Mouse (Mus musculus): ENCODE data around the gene Gm28043. TPM values are rescaled to one million over a fixed set of nuclear protein-coding genes. Genes with fewer than 3 reads are reported as not detected.
A peak's percentile ranks its signal among the peaks of the same experiment; 100 is the strongest.

Gm28043 gene
- polyA plus RNA-seq, 1 experiment from 2014 or later: 1.6 TPM

DNA sequence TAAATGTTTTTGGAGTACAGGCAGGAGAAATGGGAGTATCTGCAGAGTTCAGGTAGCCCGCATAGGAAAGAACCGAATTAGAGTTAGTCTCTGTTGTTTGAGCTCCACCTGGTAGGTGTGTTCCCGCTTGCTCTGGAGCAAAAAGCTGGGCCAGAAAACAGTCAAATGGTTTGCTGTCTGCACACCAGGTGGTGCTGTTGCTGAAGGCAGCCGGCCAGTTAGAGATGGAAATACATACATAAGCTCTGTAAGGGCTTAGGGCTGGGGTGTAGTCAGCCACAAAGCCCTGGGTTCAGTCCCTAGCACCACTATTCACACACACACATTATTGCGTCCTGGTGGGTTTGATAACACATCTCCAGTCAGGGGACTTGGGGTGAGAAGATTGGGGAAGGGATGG lies 21.4 kb downstream of the Gm28043 start:
- Histone ChIP-seq H3K4me2 (ENCODE audit: low read length) (no peak overlapping the region), H3K27me3 (ENCODE audit: control insufficient read depth, insufficient read depth, low read depth, low read length) (no peaks in the 10 kb centered on the region), H3K4me3 (ENCODE audit: low read depth, low read length) (no peak overlapping the region), H3K9me3 (replicated peaks; ENCODE audit: control insufficient read depth, low read length, poor library complexity, severe bottlenecking) (no peaks in the 10 kb centered on the region), H3K27ac (ENCODE audit: low read length) (no peak overlapping the region), H3K9ac (ENCODE audit: low read depth, low read length) (no peak overlapping the region), H3K36me3 (ENCODE audit: control insufficient read depth, insufficient read depth, low read length) (peaks cover 34% of the 10 kb centered on the region), H3K4me1 (ENCODE audit: control insufficient read depth, insufficient read depth, low read length) (no peaks in the 10 kb centered on the region)
- ATAC-seq: no peak
- WGBS: 73% methylated on average over 5 of the region's 5 CpGs

DNA sequence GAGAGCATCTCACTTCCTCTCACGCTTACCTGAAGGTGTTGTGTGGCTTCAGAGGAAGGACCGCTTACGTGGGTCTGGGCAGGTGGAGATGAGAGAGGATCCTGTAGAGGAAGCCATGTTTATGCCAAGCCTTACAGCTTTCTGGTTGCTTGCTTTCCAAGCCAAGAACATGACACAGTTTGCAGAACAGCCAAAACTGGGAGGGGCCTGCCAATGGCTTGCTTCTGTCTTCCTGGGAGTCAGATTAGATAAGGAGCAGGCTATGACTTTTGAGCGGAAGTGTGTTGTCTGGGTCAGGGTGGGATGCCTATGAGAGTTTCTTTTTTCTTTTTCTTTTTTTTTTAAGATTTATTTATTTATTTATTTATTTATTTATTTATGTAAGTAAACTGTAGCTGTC lies 22.7 kb downstream of the Gm28043 start:
- no peaks in the 10 kb centered on the region for H3K9me3 ChIP-seq (replicated peaks; ENCODE audit: control insufficient read depth, low read length, poor library complexity, severe bottlenecking)
- no peaks in the 10 kb centered on the region for H3K27me3 ChIP-seq (ENCODE audit: control insufficient read depth, insufficient read depth, low read depth, low read length)
- no peak for ATAC-seq
- H3K36me3 ChIP-seq (ENCODE audit: control insufficient read depth, insufficient read depth, low read length): peaks cover 31% of the 10 kb centered on the region
- no peaks in the 10 kb centered on the region for H3K4me1 ChIP-seq (ENCODE audit: control insufficient read depth, insufficient read depth, low read length)
- no peak overlapping the region for H3K4me3 ChIP-seq (ENCODE audit: low read depth, low read length)
- 97% methylated on average over 4 of the region's 4 CpGs for WGBS
- no peak overlapping the region for H3K4me2 ChIP-seq (ENCODE audit: low read length)
- H3K9ac ChIP-seq (ENCODE audit: low read depth, low read length): no peak overlapping the region
- H3K27ac ChIP-seq (ENCODE audit: low read length): no peak overlapping the region

DNA sequence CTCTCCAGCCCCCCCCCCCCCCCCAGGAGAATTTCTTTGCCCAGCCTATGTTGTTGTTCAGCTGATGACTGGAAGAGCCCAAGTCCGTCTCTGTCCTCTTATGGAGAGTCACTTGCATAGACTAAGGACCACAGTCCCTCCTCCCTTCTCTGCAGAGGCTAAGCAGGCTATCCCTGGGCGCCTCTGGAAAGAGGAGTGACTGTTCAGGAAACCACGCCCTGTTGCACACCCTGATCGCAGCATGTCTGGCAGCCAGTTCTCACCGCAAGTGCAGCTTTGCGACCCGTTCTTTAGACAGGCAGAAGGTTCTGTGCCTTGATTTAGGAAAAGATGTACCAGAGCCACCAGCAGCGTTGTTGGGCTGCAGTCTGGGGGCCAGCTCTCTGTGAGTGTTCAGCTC lies 23.2 kb downstream of the Gm28043 start:
- WGBS: 88% methylated on average over 8 of the region's 8 CpGs
- H3K4me2 ChIP-seq (ENCODE audit: low read length): no peak overlapping the region
- no peak overlapping the region for H3K9ac ChIP-seq (ENCODE audit: low read depth, low read length)
- H3K36me3 ChIP-seq (ENCODE audit: control insufficient read depth, insufficient read depth, low read length): peaks cover 31% of the 10 kb centered on the region
- H3K27ac ChIP-seq (ENCODE audit: low read length): no peak overlapping the region
- no peaks in the 10 kb centered on the region for H3K4me1 ChIP-seq (ENCODE audit: control insufficient read depth, insufficient read depth, low read length)
- no peaks in the 10 kb centered on the region for H3K27me3 ChIP-seq (ENCODE audit: control insufficient read depth, insufficient read depth, low read depth, low read length)
- no peaks in the 10 kb centered on the region for H3K9me3 ChIP-seq (replicated peaks; ENCODE audit: control insufficient read depth, low read length, poor library complexity, severe bottlenecking)
- H3K4me3 ChIP-seq (ENCODE audit: low read depth, low read length): no peak overlapping the region
- ATAC-seq: no peak

DNA sequence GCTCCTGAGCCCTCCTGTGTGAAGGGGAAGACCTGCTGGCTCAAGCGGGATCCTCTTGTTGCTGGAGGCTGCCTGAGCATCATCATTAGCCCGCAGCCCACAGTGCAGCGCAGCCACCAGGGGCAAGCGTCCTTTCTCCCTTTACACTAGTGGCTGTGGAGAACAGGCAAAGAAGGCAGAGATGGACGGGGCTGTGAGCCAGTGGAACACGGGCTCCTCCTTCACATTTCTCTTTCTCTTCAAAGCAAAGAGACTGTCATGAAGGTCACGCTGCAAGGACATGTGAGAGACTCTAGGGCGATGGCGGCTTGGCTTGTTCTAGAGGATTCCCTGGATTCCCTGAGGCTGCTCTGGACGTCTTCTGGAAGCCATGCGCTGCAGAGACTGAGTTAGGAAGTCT lies 26.3 kb downstream of the Gm28043 start:
- Histone ChIP-seq H3K9me3 (replicated peaks; ENCODE audit: control insufficient read depth, low read length, poor library complexity, severe bottlenecking) (no peaks in the 10 kb centered on the region), H3K9ac (ENCODE audit: low read depth, low read length) (no peak overlapping the region), H3K4me2 (ENCODE audit: low read length) (no peak overlapping the region), H3K4me3 (ENCODE audit: low read depth, low read length) (no peak overlapping the region), H3K36me3 (ENCODE audit: control insufficient read depth, insufficient read depth, low read length) (peaks cover 20% of the 10 kb centered on the region), H3K27ac (ENCODE audit: low read length) (no peak overlapping the region), H3K27me3 (ENCODE audit: control insufficient read depth, insufficient read depth, low read depth, low read length) (no peaks in the 10 kb centered on the region), H3K4me1 (ENCODE audit: control insufficient read depth, insufficient read depth, low read length) (no peaks in the 10 kb centered on the region)
- WGBS: 92% methylated on average over 11 of the region's 11 CpGs
- ATAC-seq: no peak

DNA sequence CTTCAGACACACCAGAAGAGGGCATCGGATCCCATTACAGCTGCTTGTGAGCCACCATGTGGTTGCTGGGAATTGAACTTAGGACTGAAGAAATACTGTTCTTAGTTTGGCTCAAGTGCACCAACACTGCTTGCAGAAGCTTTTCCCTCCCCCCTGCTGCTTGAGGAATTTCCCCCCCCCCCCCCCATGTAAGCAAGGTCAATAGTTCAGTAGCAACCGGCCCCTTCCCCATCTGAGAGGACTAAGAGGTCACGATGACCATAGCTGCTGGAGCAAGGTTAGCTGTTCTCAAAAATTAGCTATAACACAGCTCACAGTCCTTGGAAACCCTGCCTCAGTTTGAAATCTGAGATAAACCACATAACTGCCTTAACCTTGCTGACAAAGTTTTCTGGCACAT lies 27.5 kb downstream of the Gm28043 start:
- H3K4me2 ChIP-seq (ENCODE audit: low read length): no peak overlapping the region
- H3K9ac ChIP-seq (ENCODE audit: low read depth, low read length): no peak overlapping the region
- no peak overlapping the region for H3K4me3 ChIP-seq (ENCODE audit: low read depth, low read length)
- ATAC-seq: no peak
- H3K27ac ChIP-seq (ENCODE audit: low read length): no peak overlapping the region
- H3K9me3 ChIP-seq (replicated peaks; ENCODE audit: control insufficient read depth, low read length, poor library complexity, severe bottlenecking): 0 out of 2 replicates have a peak, but pooled peaks cover 1% of the 10 kb centered on the region
- whole genome bisulfite sequencing: 68% methylated on average over 3 of the region's 3 CpGs
- no peaks in the 10 kb centered on the region for H3K4me1 ChIP-seq (ENCODE audit: control insufficient read depth, insufficient read depth, low read length)
- no peaks in the 10 kb centered on the region for H3K27me3 ChIP-seq (ENCODE audit: control insufficient read depth, insufficient read depth, low read depth, low read length)
- H3K36me3 ChIP-seq (ENCODE audit: control insufficient read depth, insufficient read depth, low read length): peaks cover 18% of the 10 kb centered on the region

DNA sequence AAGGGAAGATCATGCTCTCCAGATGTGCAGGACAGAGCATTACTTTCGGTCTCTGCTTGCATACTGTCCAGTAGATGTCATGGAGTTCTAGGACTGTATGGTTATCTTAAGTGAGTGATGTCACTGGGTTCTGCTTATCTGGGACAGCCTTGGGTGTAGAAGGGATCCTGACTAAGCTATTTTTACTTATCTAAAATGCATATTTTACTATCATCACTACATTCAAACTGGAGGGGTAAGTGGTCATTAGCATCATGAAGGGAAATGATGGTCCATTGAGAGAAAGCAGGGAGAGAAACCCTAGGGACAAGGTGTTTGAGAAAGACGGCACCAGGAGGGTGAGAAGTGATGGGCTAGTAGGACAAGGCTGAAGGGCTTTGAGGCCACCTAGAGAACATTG lies 43.6 kb downstream of the Gm28043 start:
- Histone ChIP-seq H3K9me3 (replicated peaks; ENCODE audit: control insufficient read depth, low read length, poor library complexity, severe bottlenecking) (no peaks in the 10 kb centered on the region), H3K4me3 (ENCODE audit: low read depth, low read length) (no peak overlapping the region), H3K4me2 (ENCODE audit: low read length) (no peak overlapping the region), H3K36me3 (ENCODE audit: control insufficient read depth, insufficient read depth, low read length) (no peaks in the 10 kb centered on the region), H3K27ac (ENCODE audit: low read length) (no peak overlapping the region), H3K9ac (ENCODE audit: low read depth, low read length) (no peak overlapping the region), H3K4me1 (ENCODE audit: control insufficient read depth, insufficient read depth, low read length) (peaks cover 9% of the 10 kb centered on the region), H3K27me3 (ENCODE audit: control insufficient read depth, insufficient read depth, low read depth, low read length) (no peaks in the 10 kb centered on the region)
- ATAC-seq: no peak
- 87% methylated on average over 2 of the region's 2 CpGs for WGBS

DNA sequence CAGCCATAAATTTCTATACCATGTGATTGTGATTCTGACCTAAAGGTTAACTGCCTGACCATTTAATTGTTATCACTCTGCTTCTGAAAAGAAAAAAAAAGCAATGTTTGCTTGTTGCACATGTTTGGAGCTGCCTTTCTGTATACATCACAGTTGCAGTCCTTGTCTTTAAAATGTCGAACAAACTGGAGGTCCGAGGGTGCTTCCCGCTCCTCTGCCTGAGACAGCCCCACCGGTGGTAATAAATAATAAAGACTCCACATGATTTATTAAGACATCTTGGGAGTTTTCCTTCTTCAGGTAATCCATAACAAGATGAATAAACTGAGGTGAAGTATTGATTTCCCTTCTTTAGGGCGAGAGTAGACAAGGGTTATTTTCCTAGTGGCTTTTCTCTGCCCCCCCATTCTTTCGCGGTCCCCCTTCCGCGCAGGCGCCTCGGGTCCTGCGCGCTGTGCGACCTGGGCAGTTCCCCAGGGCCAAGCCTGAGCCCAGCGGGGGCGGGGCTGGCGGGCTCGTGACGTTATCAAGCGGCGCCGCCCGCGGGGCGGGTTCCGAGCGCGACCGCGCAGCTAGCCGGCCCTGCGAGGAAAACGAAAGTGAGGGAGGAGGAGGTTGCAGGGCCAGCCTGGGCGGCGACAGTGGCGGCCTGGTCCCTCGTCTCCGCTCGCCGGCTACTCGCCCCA lies 45.5 kb downstream of the Gm28043 start, which contains the start of gene Cmtr1:
Gene Cmtr1 (plus strand): TSS at position 520 of the 686 bp plus-strand sequence.
- no peaks in the 10 kb centered on the region for H3K27me3 ChIP-seq (ENCODE audit: control insufficient read depth, insufficient read depth, low read depth, low read length)
- H3K4me2 ChIP-seq (ENCODE audit: low read length): peak within 1 kb of the TSS; percentile 86
- WGBS: under 1% methylated on average over 41 of the region's 41 CpGs
- peaks cover 9% of the 10 kb centered on the region for H3K4me1 ChIP-seq (ENCODE audit: control insufficient read depth, insufficient read depth, low read length)
- H3K9ac ChIP-seq (ENCODE audit: low read depth, low read length): peak within 1 kb of the TSS; percentile 93
- H3K27ac ChIP-seq (ENCODE audit: low read length): peak within 1 kb of the TSS; percentile 93
- peak within 1 kb of the TSS; percentile 95 for H3K4me3 ChIP-seq (ENCODE audit: low read depth, low read length)
- no peaks in the 10 kb centered on the region for H3K9me3 ChIP-seq (replicated peaks; ENCODE audit: control insufficient read depth, low read length, poor library complexity, severe bottlenecking)
- ATAC-seq: peak; percentile 95
- H3K36me3 ChIP-seq (ENCODE audit: control insufficient read depth, insufficient read depth, low read length): 0 out of 2 replicates have a peak, but pooled peaks cover 2% of the 10 kb centered on the region

DNA sequence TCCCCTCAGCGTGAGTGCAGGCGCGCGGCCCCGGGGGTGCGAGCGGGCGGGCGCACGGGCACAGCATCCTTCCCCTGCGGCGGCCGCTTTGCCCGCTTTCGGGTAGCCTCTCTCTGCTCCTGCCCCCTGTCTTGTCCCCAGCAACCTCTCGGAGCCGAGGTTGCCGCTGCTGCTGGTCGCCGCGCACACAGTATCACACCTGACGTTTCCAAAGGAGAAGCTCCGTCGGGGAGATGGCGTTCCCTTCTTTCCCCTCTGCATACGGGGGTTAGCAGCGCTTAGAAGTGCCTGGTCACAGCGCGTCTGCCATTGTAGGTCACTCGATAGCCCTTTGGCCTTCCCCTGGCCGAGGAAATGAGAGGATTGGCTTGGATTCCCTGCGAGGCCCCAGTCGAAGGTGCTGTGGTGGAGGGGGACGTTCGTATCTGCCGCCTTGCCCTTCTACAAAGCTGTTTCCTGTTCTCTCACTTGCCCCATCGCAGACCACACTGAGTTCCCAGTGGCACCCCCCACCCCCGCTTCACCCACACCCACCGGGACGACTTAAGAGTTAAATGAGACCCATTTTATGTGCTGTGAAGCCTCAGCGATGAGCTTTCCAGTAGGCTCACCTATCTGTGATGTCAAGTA lies 46.2 kb downstream of the Gm28043 start:
- 0 out of 2 replicates have a peak, but pooled peaks cover 2% of the 10 kb centered on the region for H3K36me3 ChIP-seq (ENCODE audit: control insufficient read depth, insufficient read depth, low read length)
- H3K9ac ChIP-seq (ENCODE audit: low read depth, low read length): peak overlapping the region; percentile 93
- no peaks in the 10 kb centered on the region for H3K27me3 ChIP-seq (ENCODE audit: control insufficient read depth, insufficient read depth, low read depth, low read length)
- peak overlapping the region; percentile 86 for H3K4me2 ChIP-seq (ENCODE audit: low read length)
- H3K4me1 ChIP-seq (ENCODE audit: control insufficient read depth, insufficient read depth, low read length): peaks cover 9% of the 10 kb centered on the region
- WGBS: under 1% methylated on average over 38 of the region's 41 CpGs
- no peaks in the 10 kb centered on the region for H3K9me3 ChIP-seq (replicated peaks; ENCODE audit: control insufficient read depth, low read length, poor library complexity, severe bottlenecking)
- H3K4me3 ChIP-seq (ENCODE audit: low read depth, low read length): peak overlapping the region; percentile 95
- peak overlapping the region; percentile 93 for H3K27ac ChIP-seq (ENCODE audit: low read length)
- ATAC-seq: peak; percentile 75; the same call in 1 of the 2 replicates

DNA sequence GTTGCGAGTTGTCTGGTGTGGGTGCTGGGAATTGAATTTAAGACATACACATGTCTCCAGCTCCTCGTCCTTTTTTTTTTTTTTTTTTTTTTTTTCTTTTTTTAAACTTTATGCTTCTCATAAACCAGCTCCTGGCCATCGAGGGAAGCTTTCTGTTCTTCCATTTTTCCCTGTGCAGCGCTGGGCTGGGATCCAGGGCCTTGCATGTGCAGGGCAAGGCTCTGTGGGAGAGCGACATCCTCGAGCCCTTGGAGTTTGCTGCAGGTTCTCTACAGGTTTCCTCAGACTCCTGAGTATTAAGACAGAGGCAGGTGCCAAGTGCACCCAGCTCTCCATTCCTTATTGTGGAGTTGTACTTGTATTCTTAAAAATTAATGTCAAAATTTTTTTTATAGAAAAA lies 47.5 kb downstream of the Gm28043 start:
- H3K4me2 ChIP-seq (ENCODE audit: low read length): no peak overlapping the region
- H3K9ac ChIP-seq (ENCODE audit: low read depth, low read length): no peak overlapping the region
- no peak overlapping the region for H3K27ac ChIP-seq (ENCODE audit: low read length)
- no peaks in the 10 kb centered on the region for H3K27me3 ChIP-seq (ENCODE audit: control insufficient read depth, insufficient read depth, low read depth, low read length)
- 92% methylated on average over 6 of the region's 6 CpGs for WGBS
- no peak overlapping the region for H3K4me3 ChIP-seq (ENCODE audit: low read depth, low read length)
- no peak for ATAC-seq
- 0 out of 2 replicates have a peak, but pooled peaks cover 2% of the 10 kb centered on the region for H3K36me3 ChIP-seq (ENCODE audit: control insufficient read depth, insufficient read depth, low read length)
- no peaks in the 10 kb centered on the region for H3K9me3 ChIP-seq (replicated peaks; ENCODE audit: control insufficient read depth, low read length, poor library complexity, severe bottlenecking)
- peaks cover 9% of the 10 kb centered on the region for H3K4me1 ChIP-seq (ENCODE audit: control insufficient read depth, insufficient read depth, low read length)

Data from midbrain, embryonic 16.5 days (tissue).